In the genomic region with DNA sequence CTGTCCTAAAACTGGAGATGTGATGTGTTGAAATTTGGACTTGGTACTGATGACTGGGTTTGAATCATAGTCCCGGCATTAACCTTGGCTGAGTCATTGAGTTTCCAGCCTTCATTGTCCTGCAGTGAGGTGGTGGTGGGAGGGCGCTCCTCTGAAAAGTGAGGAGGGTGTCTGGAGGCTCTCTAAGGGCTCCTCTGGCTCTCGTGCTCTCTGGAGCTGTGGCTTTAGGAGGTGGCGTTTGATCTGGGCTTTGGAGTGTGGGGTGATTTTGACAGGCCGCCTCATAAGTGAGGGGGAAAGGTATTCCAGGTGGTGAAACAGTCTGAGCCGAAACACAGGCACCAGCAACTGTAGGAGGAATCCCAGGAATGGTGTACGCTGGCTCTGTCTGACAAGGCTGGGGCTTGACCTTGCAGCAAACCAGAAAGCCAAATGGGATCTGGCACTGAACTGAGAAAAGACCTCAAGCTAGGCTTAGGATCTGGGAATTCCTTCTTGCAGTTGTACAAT, we compare ENCODE assay signal across 14 mouse cellular contexts.
DNase-seq lines count a peak whose midpoint lies in the region; ATAC-seq lines count a peak whose summit lies in the region.
"Had no signal": no experiment of that assay in that cellular context is flagged by ENCODE, and none has a peak within 500 bp of the region (broad histone marks: within the 10 kb centered on the region; RNA-seq: fewer than 3 reads in every experiment).

No protein-coding gene starts in this region.

- H3K27me3 ChIP-seq in heart, embryonic 12.5 days (replicated peaks) = no peaks in the 10 kb centered on the region
- H3K27me3 ChIP-seq in midbrain, embryonic 14.5 days (ENCODE audit: control insufficient read depth, insufficient read depth, low read length) = no peaks in the 10 kb centered on the region
- H3K27me3 ChIP-seq in midbrain, embryonic 11.5 days (ENCODE audit: control insufficient read depth, insufficient read depth, low read length) = no peaks in the 10 kb centered on the region
- H3K27me3 ChIP-seq in limb, embryonic 13.5 days = no peaks in the 10 kb centered on the region
- H3K27me3 ChIP-seq: CH12.LX; embryonic facial prominence, embryonic 13.5 days; intestine, embryonic 15.5 days; liver, embryonic 13.5 days had no signal

- peak overlapping the region; percentile 23; the same call in 1 of the 2 replicates for H3K4me2 ChIP-seq in heart, embryonic 12.5 days
- H3K4me2 ChIP-seq in midbrain, embryonic 14.5 days (ENCODE audit: low read length) = no peak overlapping the region
- no peak overlapping the region for H3K4me2 ChIP-seq in midbrain, embryonic 11.5 days
- no peak overlapping the region; the same call in 1 of the 2 replicates for H3K4me2 ChIP-seq in limb, embryonic 13.5 days (replicated peaks)
- H3K4me2 ChIP-seq: embryonic facial prominence, embryonic 13.5 days; intestine, embryonic 15.5 days; liver, embryonic 13.5 days had no signal

- peaks cover 19% of the 10 kb centered on the region for H3K4me1 ChIP-seq in heart, embryonic 12.5 days (replicated peaks)
- peaks cover 5% of the 10 kb centered on the region; the same call in 1 of the 2 replicates for H3K4me1 ChIP-seq in midbrain, embryonic 14.5 days (ENCODE audit: control insufficient read depth, insufficient read depth, low read length)
- peaks cover 4% of the 10 kb centered on the region; the same call in 1 of the 2 replicates for H3K4me1 ChIP-seq in midbrain, embryonic 11.5 days (ENCODE audit: control insufficient read depth, insufficient read depth, low read length)
- peaks cover 34% of the 10 kb centered on the region for H3K4me1 ChIP-seq in limb, embryonic 13.5 days
- H3K4me1 ChIP-seq: intestine, embryonic 15.5 days; liver, embryonic 13.5 days had no signal

- H3K4me3 ChIP-seq in heart, embryonic 12.5 days = no peak overlapping the region
- no peak overlapping the region for H3K4me3 ChIP-seq in midbrain, embryonic 14.5 days (replicated peaks; ENCODE audit: low read depth, low read length)
- no peak overlapping the region for H3K4me3 ChIP-seq in midbrain, embryonic 11.5 days (ENCODE audit: low read depth, low read length)
- no peak overlapping the region for H3K4me3 ChIP-seq in limb, embryonic 13.5 days
- H3K4me3 ChIP-seq: embryonic facial prominence, embryonic 13.5 days; intestine, embryonic 15.5 days; liver, embryonic 13.5 days had no signal

- no peak overlapping the region for H3K9ac ChIP-seq in heart, embryonic 12.5 days
- no peak overlapping the region for H3K9ac ChIP-seq in midbrain, embryonic 14.5 days (replicated peaks; ENCODE audit: low read length)
- no peak overlapping the region for H3K9ac ChIP-seq in midbrain, embryonic 11.5 days (ENCODE audit: low read length)
- no peak overlapping the region for H3K9ac ChIP-seq in limb, embryonic 13.5 days
- H3K9ac ChIP-seq: embryonic facial prominence, embryonic 13.5 days; intestine, embryonic 15.5 days; liver, embryonic 13.5 days had no signal

- peaks cover 4% of the 10 kb centered on the region; the same call in 1 of the 2 replicates for H3K36me3 ChIP-seq in heart, embryonic 12.5 days
- peaks cover 12% of the 10 kb centered on the region; the same call in 1 of the 2 replicates for H3K36me3 ChIP-seq in midbrain, embryonic 14.5 days (ENCODE audit: control insufficient read depth, insufficient read depth, low read length)
- H3K36me3 ChIP-seq in midbrain, embryonic 11.5 days (ENCODE audit: control insufficient read depth, insufficient read depth, low read length) = no peaks in the 10 kb centered on the region
- no peaks in the 10 kb centered on the region for H3K36me3 ChIP-seq in limb, embryonic 13.5 days
- H3K36me3 ChIP-seq: intestine, embryonic 15.5 days; liver, embryonic 13.5 days had no signal

- ATAC-seq in heart, embryonic 12.5 days (ENCODE audit: insufficient number of reproducible peaks, low FRiP score) = peak; percentile 67
- ATAC-seq in midbrain, embryonic 14.5 days (ENCODE audit: low FRiP score, low TSS enrichment) = no peak
- ATAC-seq in midbrain, embryonic 11.5 days (ENCODE audit: low FRiP score) = no peak
- ATAC-seq in limb, embryonic 13.5 days (ENCODE audit: low FRiP score, low read depth) = peak; percentile 74; the same call in 1 of the 2 replicates
- ATAC-seq: intestine, embryonic 15.5 days had no signal

- WGBS in heart, embryonic 12.5 days = 28% methylated on average over 7 of the region's 7 CpGs
- WGBS in midbrain, embryonic 14.5 days = 83% methylated on average over 7 of the region's 7 CpGs
- WGBS in midbrain, embryonic 11.5 days = 79% methylated on average over 7 of the region's 7 CpGs
- WGBS in limb, embryonic 13.5 days = 32% methylated on average over 7 of the region's 7 CpGs

- peak overlapping the region; percentile 72 for H3K27ac ChIP-seq in heart, embryonic 12.5 days (ENCODE audit: poor library complexity, severe bottlenecking)
- H3K27ac ChIP-seq in midbrain, embryonic 14.5 days (replicated peaks; ENCODE audit: low read depth, low read length) = peak overlapping the region; percentile 42; the same call in 1 of the 2 replicates
- H3K27ac ChIP-seq in midbrain, embryonic 11.5 days (ENCODE audit: low read depth, low read length) = no peak overlapping the region
- H3K27ac ChIP-seq in limb, embryonic 13.5 days = no peak overlapping the region; the same call in 1 of the 2 replicates
- H3K27ac ChIP-seq: embryonic facial prominence, embryonic 13.5 days; intestine, embryonic 15.5 days; liver, embryonic 13.5 days; stomach, postnatal 0 days had no signal

- DNase-seq in heart, adult 18-20 months = no peak
- no peak for DNase-seq in midbrain, embryonic 14.5 days
- no peak for DNase-seq in midbrain, embryonic 11.5 days (ENCODE audit: low spot score, missing footprints)
- peak; percentile 64 for DNase-seq in adrenal gland, postnatal 14 days
- DNase-seq in left cerebral cortex, adult 9 months (ENCODE audit: low spot score in 2 of 2) = no peak
- DNase-seq in ovary, adult 18-20 months (ENCODE audit: low spot score) = no peak
- DNase-seq: cerebellum, adult 2 months; liver, embryonic 13.5 days had no signal

- no peaks in the 10 kb centered on the region for H3K9me3 ChIP-seq in heart, embryonic 12.5 days (replicated peaks)
- H3K9me3 ChIP-seq in midbrain, embryonic 14.5 days (ENCODE audit: control insufficient read depth, low read length) = no peaks in the 10 kb centered on the region
- H3K9me3 ChIP-seq in midbrain, embryonic 11.5 days (ENCODE audit: control insufficient read depth, low read length) = no peaks in the 10 kb centered on the region
- H3K9me3 ChIP-seq in limb, embryonic 13.5 days = no peaks in the 10 kb centered on the region
- H3K9me3 ChIP-seq: embryonic facial prominence, embryonic 13.5 days; intestine, embryonic 15.5 days; liver, embryonic 13.5 days had no signal

Comparison
In these comparisons a context has a peak if more than half of its experiments do, and no peak if none do; other contexts are left out.
1. H3K27ac ChIP-seq: peak in heart, embryonic 12.5 days (single experiment) and midbrain, embryonic 14.5 days (single experiment); none in midbrain, embryonic 11.5 days (single experiment) and limb, embryonic 13.5 days (single experiment).
2. ATAC-seq: peak in heart, embryonic 12.5 days (single experiment) and limb, embryonic 13.5 days (single experiment); none in midbrain, embryonic 14.5 days (single experiment) and midbrain, embryonic 11.5 days (single experiment).